Mouse (Mus musculus): ENCODE data around the gene Pofut2.

GRCm38 (mm10) chr10:77305766-77306165, 46.7 kb downstream of the Pofut2 start:
- TF ChIP-seq CTCF (IDR thresholded peaks at IDR 0.05 in 2 of 3, conservative IDR thresholded peaks at IDR 0.05 in 1 of 3; ENCODE audit: control insufficient read depth in 1 of 3, insufficient read depth in 1 of 3, low read depth in 2 of 3, low read length in 3 of 3, poor library complexity in 1 of 3, severe bottlenecking in 1 of 3) (no peak), POLR2A (IDR thresholded peaks at IDR 0.05; ENCODE audit: control insufficient read depth in 1 of 2, insufficient read depth in 1 of 2, low read depth in 1 of 2, low read length in 2 of 2, poor library complexity in 1 of 2) (no peak), MAFK (IDR thresholded peaks at IDR 0.05; ENCODE audit: borderline replicate concordance, low read depth, low read length) (no peak), ETS1 (IDR thresholded peaks at IDR 0.05; ENCODE audit: low read depth, low read length) (no peak), TCF12 (IDR thresholded peaks at IDR 0.05; ENCODE audit: low read depth, low read length) (no peak), EP300 (IDR thresholded peaks at IDR 0.05; ENCODE audit: low read depth in 1 of 2, low read length in 2 of 2) (no peak), HCFC1 (IDR thresholded peaks at IDR 0.05; ENCODE audit: low read depth, low read length) (no peak), ZNF384 (IDR thresholded peaks at IDR 0.05; ENCODE audit: low read depth, low read length) (no peak), RAD21 (IDR thresholded peaks at IDR 0.05; ENCODE audit: low read depth, low read length) (no peak), JUND (IDR thresholded peaks at IDR 0.05; ENCODE audit: low read depth, low read length) (no peak)
